Mouse (Mus musculus) hindbrain, embryonic 11.5 days (tissue): ENCODE measurements at regions not wholly inside any gene's neighbourhood (a gene's known extent, or its start where the extent isn't known, plus 50 kb on each side); places are given as distances from the start of the nearest gene placed in this dataset.
"Not testable (repeated sequence)": the region's sequence is repeated elsewhere in the genome, so short reads cannot be mapped to it uniquely, and the experiment has no call there.

ENCODE experiments used
- ATAC-seq: fragments of 200-750 bp; cut with Nextera tagmentation; 2 replicates; pipeline ENCODE4 v1.8.0; 2017; ENCODE audit warnings: mild to moderate bottlenecking, moderate TSS enrichment, moderate library complexity; ENCODE audit not compliant: low FRiP score
- DNase-seq: peaks from one replicate; pipeline ENCODE4 v3.0.0-alpha.2; 2015; ENCODE audit warnings: low spot score
- H3K27ac ChIP-seq: fragments of 300-500 bp; sonication (generic); 2 replicates; pipeline ENCODE4 v1.5.1; 2014; ENCODE audit warnings: mild to moderate bottlenecking, low read depth, low read length
- H3K27me3 ChIP-seq: fragments of 300-500 bp; sonication (generic); 2 replicates; pipeline ENCODE4 v1.6.1; 2014; ENCODE audit warnings: mild to moderate bottlenecking, low read length, moderate library complexity, mixed read lengths; ENCODE audit not compliant: control insufficient read depth, insufficient read depth
- H3K36me3 ChIP-seq: fragments of 300-500 bp; sonication (generic); 2 replicates; pipeline ENCODE4 v1.6.1; 2014; ENCODE audit warnings: mild to moderate bottlenecking, low read length, moderate library complexity, mixed read lengths; ENCODE audit not compliant: control insufficient read depth, insufficient read depth
- H3K4me1 ChIP-seq: fragments of 300-500 bp; sonication (generic); replicated peaks from 2 replicates; pipeline ENCODE4 v1.6.1; 2014; ENCODE audit warnings: low read length, mixed read lengths; ENCODE audit not compliant: control insufficient read depth, insufficient read depth
- H3K4me2 ChIP-seq: fragments of 300-500 bp; sonication (generic); replicated peaks from 2 replicates; pipeline ENCODE4 v1.6.1; 2014; ENCODE audit warnings: mild to moderate bottlenecking, low read depth, low read length
- H3K4me3 ChIP-seq: fragments of 300-500 bp; sonication (generic); 2 replicates; pipeline ENCODE4 v1.5.1; 2014; ENCODE audit warnings: low read depth, low read length
- H3K9ac ChIP-seq: fragments of 300-500 bp; sonication (generic); 2 replicates; pipeline ENCODE4 v1.6.1; 2014; ENCODE audit warnings: low read depth, low read length
- H3K9me3 ChIP-seq: fragments of 300-500 bp; sonication (generic); 2 replicates; pipeline ENCODE4 v1.6.1; 2016; ENCODE audit warnings: low read length; ENCODE audit not compliant: control insufficient read depth
- WGBS: fragments of 180-500 bp; shearing (Covaris S2); extraction: QIAGEN DNeasy Blood & Tissue Kit; methylation state at CpG from one replicate; pipeline ENCODE4 v1.1.7; 2014; 5-methylcytosine and 5-hydroxymethylcytosine counted together

- Histone ChIP-seq H3K27me3 (no peaks in the 10 kb centered on the region; the same call in 1 of the 2 replicates), H3K4me1 (no peaks in the 10 kb centered on the region), H3K9ac (no peak overlapping the region), H3K36me3 (no peaks in the 10 kb centered on the region), H3K4me3 (no peak overlapping the region), H3K4me2 (no peak overlapping the region), H3K27ac (no peak overlapping the region), H3K9me3 (no peaks in the 10 kb centered on the region)
- ATAC-seq (no peak), DNase-seq (peak; percentile 8)
- 26% methylated on average over 10 of the region's 10 CpGs for WGBS
Observed at GRCm38 (mm10) chr2:147968671-147969070, 78.1 kb downstream of the Foxa2 start.

- Histone ChIP-seq H3K27me3 (no peaks in the 10 kb centered on the region; the same call in 1 of the 2 replicates), H3K4me1 (no peaks in the 10 kb centered on the region), H3K9me3 (no peaks in the 10 kb centered on the region), H3K9ac (no peak overlapping the region), H3K4me2 (no peak overlapping the region), H3K4me3 (no peak overlapping the region), H3K36me3 (no peaks in the 10 kb centered on the region), H3K27ac (no peak overlapping the region)
- DNase-seq = no peak
- no peak for ATAC-seq
- 63% methylated on average over 9 of the region's 9 CpGs for WGBS
Observed at GRCm38 (mm10) chr2:147967829-147968529, 78.8 kb downstream of the Foxa2 start.

- H3K4me1 ChIP-seq, H3K9ac ChIP-seq, H3K4me3 ChIP-seq, DNase-seq, H3K4me2 ChIP-seq, ATAC-seq, H3K9me3 ChIP-seq, H3K27me3 ChIP-seq, H3K27ac ChIP-seq, H3K36me3 ChIP-seq: not testable (repeated sequence)
- 94% methylated on average over 1 of the region's 1 CpGs for WGBS
Observed at GRCm38 (mm10) chr2:147963284-147963683, 83.5 kb downstream of the Foxa2 start.

- no peak for DNase-seq
- no peaks in the 10 kb centered on the region for H3K27me3 ChIP-seq
- 62% methylated on average over 6 of the region's 6 CpGs for WGBS
Observed at GRCm38 (mm10) chr2:147961633-147962032, 85.1 kb downstream of the Foxa2 start.

GRCm38 (mm10) chr2:147954183-147954582 is 92.6 kb downstream of the Foxa2 start:
- no peak overlapping the region for H3K4me3 ChIP-seq
- H3K9me3 ChIP-seq = no peaks in the 10 kb centered on the region
- no peak overlapping the region for H3K27ac ChIP-seq
- 69% methylated on average over 2 of the region's 2 CpGs for WGBS
- no peaks in the 10 kb centered on the region for H3K36me3 ChIP-seq
- H3K4me2 ChIP-seq = no peak overlapping the region
- H3K4me1 ChIP-seq = no peaks in the 10 kb centered on the region
- no peak for ATAC-seq
- H3K9ac ChIP-seq = no peak overlapping the region
- no peaks in the 10 kb centered on the region for H3K27me3 ChIP-seq
- DNase-seq = no peak

More at GRCm38 (mm10) chr2:147961633-147962032, 85.1 kb downstream of the Foxa2 start:
- Histone ChIP-seq H3K4me1 (no peaks in the 10 kb centered on the region), H3K4me3 (no peak overlapping the region), H3K4me2 (no peak overlapping the region), H3K9me3 (no peaks in the 10 kb centered on the region), H3K36me3 (no peaks in the 10 kb centered on the region), H3K9ac (no peak overlapping the region), H3K27ac (no peak overlapping the region)
- ATAC-seq = no peak

- 93% methylated on average over 5 of the region's 5 CpGs for WGBS
- H3K36me3 ChIP-seq = no peaks in the 10 kb centered on the region
- no peak for DNase-seq
Observed at GRCm38 (mm10) chr2:147951233-147951632, 95.5 kb downstream of the Foxa2 start.

GRCm38 (mm10) chr2:147944171-147945040 is 102.4 kb downstream of the Foxa2 start:
- Histone ChIP-seq H3K36me3 (no peaks in the 10 kb centered on the region), H3K4me2 (no peak overlapping the region)
- 88% methylated on average over 7 of the region's 7 CpGs for WGBS

More at GRCm38 (mm10) chr2:147951233-147951632, 95.5 kb downstream of the Foxa2 start:
- H3K4me3 ChIP-seq = no peak overlapping the region
- H3K9ac ChIP-seq = no peak overlapping the region
- H3K9me3 ChIP-seq = no peaks in the 10 kb centered on the region
- no peak for ATAC-seq
- no peak overlapping the region for H3K27ac ChIP-seq
- H3K27me3 ChIP-seq = no peaks in the 10 kb centered on the region
- no peak overlapping the region for H3K4me2 ChIP-seq
- no peaks in the 10 kb centered on the region for H3K4me1 ChIP-seq

GRCm38 (mm10) chr2:147942591-147942990 is 104.2 kb downstream of the Foxa2 start:
- H3K9me3 ChIP-seq = no peaks in the 10 kb centered on the region
- DNase-seq (no peak), ATAC-seq (no peak)
- no peaks in the 10 kb centered on the region for H3K4me1 ChIP-seq
- no peak overlapping the region for H3K9ac ChIP-seq
- H3K4me2 ChIP-seq = no peak overlapping the region
- H3K27me3 ChIP-seq = no peaks in the 10 kb centered on the region
- 75% methylated on average over 4 of the region's 4 CpGs for WGBS
- no peak overlapping the region for H3K4me3 ChIP-seq
- no peak overlapping the region for H3K27ac ChIP-seq
- no peaks in the 10 kb centered on the region for H3K36me3 ChIP-seq

More at GRCm38 (mm10) chr2:147944171-147945040, 102.4 kb downstream of the Foxa2 start:
- ATAC-seq (no peak), DNase-seq (no peak)
- Histone ChIP-seq H3K9me3 (no peaks in the 10 kb centered on the region), H3K27ac (no peak overlapping the region), H3K4me1 (no peaks in the 10 kb centered on the region), H3K4me3 (no peak overlapping the region), H3K9ac (no peak overlapping the region), H3K27me3 (no peaks in the 10 kb centered on the region)
